Mouse (Mus musculus): Measurements from ENCODE around the gene Mst1. TPM values are rescaled to one million over a fixed set of nuclear protein-coding genes. Genes with fewer than 3 reads are reported as not detected.

The Mst1 gene
- polyA plus RNA-seq (2016; fragmentation: Nextera tagmentation; extraction: Ambion mirVana): 0.27 and 0.41 TPM in 2 replicates

GRCm38 (mm10) chr9:108080168-108080567 lies at the start of gene Mst1:
TSS of gene Mst1 (plus strand) at chr9:108080436.
- Histone ChIP-seq H3K9ac (peak within 1 kb of the TSS; percentile 91), H3K4me3 (replicated peaks) (peak within 1 kb of the TSS; percentile 78), H3K4me1 (peaks cover 21% of the 10 kb centered on the region), H3K4me2 (peak within 1 kb of the TSS; percentile 90), H3K27ac (0 out of 2 replicates have a peak within 1 kb of the TSS, but pooled peaks have one; percentile 5), H3K27me3 (peaks cover 46% of the 10 kb centered on the region), H3K36me3 (replicated peaks) (peaks cover 13% of the 10 kb centered on the region), H3K9me3 (no peaks in the 10 kb centered on the region)
- ATAC-seq (ENCODE audit: low FRiP score): no peak
- WGBS: 76% methylated on average over 5 of the region's 5 CpGs

GRCm38 (mm10) chr9:108032126-108032525 lies 48.1 kb upstream of the Mst1 start:
- Histone ChIP-seq H3K4me1 (no peaks in the 10 kb centered on the region), H3K9me3 (no peaks in the 10 kb centered on the region), H3K4me3 (replicated peaks) (no peak overlapping the region), H3K27ac (no peak overlapping the region), H3K4me2 (no peak overlapping the region), H3K9ac (no peak overlapping the region), H3K27me3 (no peaks in the 10 kb centered on the region), H3K36me3 (replicated peaks) (peaks cover 50% of the 10 kb centered on the region)
- WGBS: 94% methylated on average over 5 of the region's 5 CpGs
- ATAC-seq (ENCODE audit: low FRiP score): no peak

- Histone ChIP-seq H3K27me3 (no peaks in the 10 kb centered on the region), H3K4me1 (no peaks in the 10 kb centered on the region), H3K9ac (no peak overlapping the region), H3K9me3 (no peaks in the 10 kb centered on the region), H3K27ac (no peak overlapping the region), H3K4me3 (replicated peaks) (no peak overlapping the region), H3K36me3 (replicated peaks) (peaks cover 50% of the 10 kb centered on the region), H3K4me2 (no peak overlapping the region)
- ATAC-seq (ENCODE audit: low FRiP score): no peak
- WGBS: 87% methylated on average over 2 of the region's 2 CpGs
These were observed 44.7 kb upstream of the Mst1 start for GRCm38 (mm10) chr9:108035331-108036156.

GRCm38 (mm10) chr9:108044751-108045492 lies 35.3 kb upstream of the Mst1 start:
- Histone ChIP-seq H3K9ac (no peak overlapping the region), H3K4me3 (replicated peaks) (no peak overlapping the region), H3K27me3 (no peaks in the 10 kb centered on the region), H3K4me2 (no peak overlapping the region), H3K9me3 (no peaks in the 10 kb centered on the region), H3K36me3 (replicated peaks) (peaks cover 66% of the 10 kb centered on the region), H3K27ac (no peak overlapping the region), H3K4me1 (peaks cover 17% of the 10 kb centered on the region)
- ATAC-seq (ENCODE audit: low FRiP score): no peak
- 93% methylated on average over 8 of the region's 8 CpGs for WGBS

GRCm38 (mm10) chr9:108046582-108046981 lies 33.7 kb upstream of the Mst1 start:
- WGBS: 91% methylated on average over 4 of the region's 4 CpGs
- Histone ChIP-seq H3K27ac (no peak overlapping the region), H3K4me3 (replicated peaks) (no peak overlapping the region)

GRCm38 (mm10) chr9:108047601-108048565 lies 32.4 kb upstream of the Mst1 start:
- H3K9me3 ChIP-seq: no peaks in the 10 kb centered on the region
- H3K27me3 ChIP-seq: no peaks in the 10 kb centered on the region
- peak overlapping the region; percentile 91 for H3K4me2 ChIP-seq
- H3K4me3 ChIP-seq (replicated peaks): peak overlapping the region; percentile 64
- H3K4me1 ChIP-seq: peaks cover 31% of the 10 kb centered on the region
- 58% methylated on average over 17 of the region's 17 CpGs for WGBS
- peak overlapping the region; percentile 64 for H3K9ac ChIP-seq
- ATAC-seq (ENCODE audit: low FRiP score): no peak
- peaks cover 63% of the 10 kb centered on the region for H3K36me3 ChIP-seq (replicated peaks)
- 0 out of 2 replicates have a peak overlapping the region, but pooled peaks have one; percentile 42 for H3K27ac ChIP-seq

More at GRCm38 (mm10) chr9:108046582-108046981, 33.7 kb upstream of the Mst1 start:
- Histone ChIP-seq H3K9ac (no peak overlapping the region), H3K27me3 (no peaks in the 10 kb centered on the region), H3K36me3 (replicated peaks) (peaks cover 68% of the 10 kb centered on the region), H3K4me1 (peaks cover 24% of the 10 kb centered on the region), H3K4me2 (no peak overlapping the region), H3K9me3 (no peaks in the 10 kb centered on the region)
- no peak for ATAC-seq (ENCODE audit: low FRiP score)

- no peaks in the 10 kb centered on the region for H3K27me3 ChIP-seq
- H3K4me3 ChIP-seq (replicated peaks): peak overlapping the region; percentile 64
- H3K9ac ChIP-seq: peak overlapping the region; percentile 64
- no peaks in the 10 kb centered on the region for H3K9me3 ChIP-seq
- H3K4me2 ChIP-seq: peak overlapping the region; percentile 91
- peaks cover 58% of the 10 kb centered on the region for H3K36me3 ChIP-seq (replicated peaks)
- ATAC-seq (ENCODE audit: low FRiP score): peak; percentile 50
- H3K27ac ChIP-seq: peak overlapping the region; percentile 42; the same call in 1 of the 2 replicates
- H3K4me1 ChIP-seq: peaks cover 35% of the 10 kb centered on the region
- WGBS: 1% methylated on average over 19 of the region's 19 CpGs
These were observed 31.7 kb upstream of the Mst1 start for GRCm38 (mm10) chr9:108048566-108048955.

GRCm38 (mm10) chr9:108049016-108049455 lies 31.2 kb upstream of the Mst1 start, which contains the start of gene Gmppb:
TSS of gene Gmppb (plus strand) at chr9:108049242.
- ATAC-seq (ENCODE audit: low FRiP score): peak; percentile 94
- Histone ChIP-seq H3K4me1 (peaks cover 35% of the 10 kb centered on the region), H3K9ac (peak within 1 kb of the TSS; percentile 64), H3K9me3 (no peaks in the 10 kb centered on the region), H3K36me3 (replicated peaks) (peaks cover 62% of the 10 kb centered on the region), H3K4me3 (replicated peaks) (peak within 1 kb of the TSS; percentile 64), H3K27ac (peak within 1 kb of the TSS; percentile 43; the same call in 1 of the 2 replicates), H3K4me2 (peak within 1 kb of the TSS; percentile 91), H3K27me3 (no peaks in the 10 kb centered on the region)
- under 1% methylated on average over 35 of the region's 39 CpGs for WGBS

- peak overlapping the region; percentile 64 for H3K9ac ChIP-seq
- H3K27ac ChIP-seq: peak overlapping the region; percentile 43; the same call in 1 of the 2 replicates
- peak overlapping the region; percentile 91 for H3K4me2 ChIP-seq
- WGBS: 46% methylated on average over 15 of the region's 15 CpGs
- H3K36me3 ChIP-seq (replicated peaks): peaks cover 65% of the 10 kb centered on the region
- H3K27me3 ChIP-seq: no peaks in the 10 kb centered on the region
- H3K4me1 ChIP-seq: peaks cover 35% of the 10 kb centered on the region
- ATAC-seq (ENCODE audit: low FRiP score): peak; percentile 5; the same call in 1 of the 2 replicates
- H3K4me3 ChIP-seq (replicated peaks): peak overlapping the region; percentile 64
- H3K9me3 ChIP-seq: no peaks in the 10 kb centered on the region
These were observed 30.5 kb upstream of the Mst1 start for GRCm38 (mm10) chr9:108049561-108050251.

GRCm38 (mm10) chr9:108051184-108051930 lies 28.9 kb upstream of the Mst1 start:
- Histone ChIP-seq H3K9me3 (no peaks in the 10 kb centered on the region), H3K4me3 (replicated peaks) (no peak overlapping the region), H3K36me3 (replicated peaks) (peaks cover 67% of the 10 kb centered on the region), H3K27me3 (no peaks in the 10 kb centered on the region), H3K27ac (no peak overlapping the region), H3K9ac (no peak overlapping the region), H3K4me1 (peaks cover 35% of the 10 kb centered on the region), H3K4me2 (no peak overlapping the region)
- no peak for ATAC-seq (ENCODE audit: low FRiP score)
- 95% methylated on average over 15 of the region's 15 CpGs for WGBS
